Mouse (Mus musculus): ENCODE measurements around the gene 5530401A14Rik. TPM values are rescaled to one million over a fixed set of nuclear protein-coding genes. Genes with fewer than 3 reads are reported as not detected.

5530401A14Rik gene
- polyA plus RNA-seq (2012; rRNA removed) (not detected in 2 replicates), polyA plus RNA-seq (2014; fragmentation: Nextera tagmentation; extraction: Ambion mirVana) (not detected in 2 replicates)

GRCm38 (mm10) chr11:81860250-81860972 lies at the start of gene 5530401A14Rik:
Gene 5530401A14Rik, plus strand, starts transcription at chr11:81860673.
- no peak for TF ChIP-seq EP300 (IDR thresholded peaks at IDR 0.05; ENCODE audit: low read depth)
- no peak for TF ChIP-seq CTCF (IDR thresholded peaks at IDR 0.05; ENCODE audit: low read depth)
- ATAC-seq (ENCODE audit: insufficient read depth): no peak
- no peaks in the 10 kb centered on the region for H3K27me3 ChIP-seq (ENCODE audit: control insufficient read depth, insufficient read depth, low read length)
- DNase-seq (ENCODE audit: low read depth in 3 of 3, low spot score in 3 of 3): no peak
- H3K9ac ChIP-seq (replicated peaks): no peak within 1 kb of the TSS
- no peak within 1 kb of the TSS for H3K27ac ChIP-seq
- H3K9me3 ChIP-seq (ENCODE audit: control insufficient read depth, low read length): no peaks in the 10 kb centered on the region
- no peaks in the 10 kb centered on the region for H3K4me1 ChIP-seq (replicated peaks; ENCODE audit: control insufficient read depth in 2 of 2, insufficient read depth in 2 of 2, low read length in 1 of 2)
- H3K4me2 ChIP-seq (ENCODE audit: low read depth): no peak within 1 kb of the TSS
- H3K4me3 ChIP-seq (ENCODE audit: insufficient read depth in 1 of 2, low read depth in 2 of 2, low read length in 2 of 2): no peak within 1 kb of the TSS
- WGBS (ENCODE audit: insufficient replicate concordance): 33% methylated on average over 4 of the region's 4 CpGs
- no peaks in the 10 kb centered on the region for H3K36me3 ChIP-seq (replicated peaks; ENCODE audit: control insufficient read depth, insufficient read depth, low read depth)

GRCm38 (mm10) chr11:81814816-81815215 lies 45.7 kb upstream of the 5530401A14Rik start:
- no peaks in the 10 kb centered on the region for H3K36me3 ChIP-seq (replicated peaks; ENCODE audit: control insufficient read depth, insufficient read depth, low read depth)
- H3K4me1 ChIP-seq (replicated peaks; ENCODE audit: control insufficient read depth in 2 of 2, insufficient read depth in 2 of 2, low read length in 1 of 2): no peaks in the 10 kb centered on the region
- H3K27me3 ChIP-seq (ENCODE audit: control insufficient read depth, insufficient read depth, low read length): no peaks in the 10 kb centered on the region
- DNase-seq (ENCODE audit: low read depth in 3 of 3, low spot score in 3 of 3) (no peak), ATAC-seq (ENCODE audit: insufficient read depth) (no peak)
- no peak overlapping the region for H3K4me2 ChIP-seq (ENCODE audit: low read depth)
- no peak overlapping the region for H3K4me3 ChIP-seq (ENCODE audit: insufficient read depth in 1 of 2, low read depth in 2 of 2, low read length in 2 of 2)
- H3K27ac ChIP-seq: no peak overlapping the region
- H3K9me3 ChIP-seq (ENCODE audit: control insufficient read depth, low read length): no peaks in the 10 kb centered on the region
- 67% methylated on average over 1 of the region's 1 CpGs for WGBS (ENCODE audit: insufficient replicate concordance)
- H3K9ac ChIP-seq (replicated peaks): no peak overlapping the region
- no peak for TF ChIP-seq EP300 (IDR thresholded peaks at IDR 0.05; ENCODE audit: low read depth)
- no peak for TF ChIP-seq CTCF (IDR thresholded peaks at IDR 0.05; ENCODE audit: low read depth)

- H3K4me1 ChIP-seq (replicated peaks; ENCODE audit: control insufficient read depth in 2 of 2, insufficient read depth in 2 of 2, low read length in 1 of 2): no peaks in the 10 kb centered on the region
- DNase-seq (ENCODE audit: low read depth in 3 of 3, low spot score in 3 of 3) (no peak), ATAC-seq (ENCODE audit: insufficient read depth) (no peak)
- H3K9me3 ChIP-seq (ENCODE audit: control insufficient read depth, low read length): no peaks in the 10 kb centered on the region
- WGBS (ENCODE audit: insufficient replicate concordance): 43% methylated on average over 5 of the region's 5 CpGs
- no peaks in the 10 kb centered on the region for H3K27me3 ChIP-seq (ENCODE audit: control insufficient read depth, insufficient read depth, low read length)
- TF ChIP-seq CTCF (IDR thresholded peaks at IDR 0.05; ENCODE audit: low read depth) (no peak), EP300 (IDR thresholded peaks at IDR 0.05; ENCODE audit: low read depth) (no peak)
- H3K4me3 ChIP-seq (ENCODE audit: insufficient read depth in 1 of 2, low read depth in 2 of 2, low read length in 2 of 2): no peak overlapping the region
- no peak overlapping the region for H3K4me2 ChIP-seq (ENCODE audit: low read depth)
- no peak overlapping the region for H3K9ac ChIP-seq (replicated peaks)
- no peak overlapping the region for H3K27ac ChIP-seq
- no peaks in the 10 kb centered on the region for H3K36me3 ChIP-seq (replicated peaks; ENCODE audit: control insufficient read depth, insufficient read depth, low read depth)
These were observed 43.9 kb upstream of the 5530401A14Rik start for GRCm38 (mm10) chr11:81816531-81816930.

- Histone ChIP-seq H3K9me3 (ENCODE audit: control insufficient read depth, low read length) (no peaks in the 10 kb centered on the region), H3K4me2 (ENCODE audit: low read depth) (no peak overlapping the region), H3K4me1 (replicated peaks; ENCODE audit: control insufficient read depth in 2 of 2, insufficient read depth in 2 of 2, low read length in 1 of 2) (no peaks in the 10 kb centered on the region), H3K9ac (replicated peaks) (no peak overlapping the region), H3K27me3 (ENCODE audit: control insufficient read depth, insufficient read depth, low read length) (no peaks in the 10 kb centered on the region), H3K27ac (no peak overlapping the region), H3K36me3 (replicated peaks; ENCODE audit: control insufficient read depth, insufficient read depth, low read depth) (no peaks in the 10 kb centered on the region), H3K4me3 (ENCODE audit: insufficient read depth in 1 of 2, low read depth in 2 of 2, low read length in 2 of 2) (no peak overlapping the region)
- no peak for ATAC-seq (ENCODE audit: insufficient read depth)
- 12% methylated on average over 1 of the region's 1 CpGs for WGBS (ENCODE audit: insufficient replicate concordance)
- no peak for DNase-seq (ENCODE audit: low read depth in 3 of 3, low spot score in 3 of 3)
- TF ChIP-seq CTCF (IDR thresholded peaks at IDR 0.05; ENCODE audit: low read depth) (no peak), EP300 (IDR thresholded peaks at IDR 0.05; ENCODE audit: low read depth) (no peak)
These were observed 28.1 kb upstream of the 5530401A14Rik start for GRCm38 (mm10) chr11:81832381-81832780.

- H3K36me3 ChIP-seq (replicated peaks; ENCODE audit: control insufficient read depth, insufficient read depth, low read depth): no peaks in the 10 kb centered on the region
- no peak for TF ChIP-seq EP300 (IDR thresholded peaks at IDR 0.05; ENCODE audit: low read depth)
- TF ChIP-seq CTCF (IDR thresholded peaks at IDR 0.05; ENCODE audit: low read depth): no peak
- WGBS (ENCODE audit: insufficient replicate concordance): 62% methylated on average over 4 of the region's 4 CpGs
These were observed 22.0 kb upstream of the 5530401A14Rik start for GRCm38 (mm10) chr11:81838426-81838825.

More at GRCm38 (mm10) chr11:81838426-81838825, 22.0 kb upstream of the 5530401A14Rik start:
- Histone ChIP-seq H3K27me3 (ENCODE audit: control insufficient read depth, insufficient read depth, low read length) (no peaks in the 10 kb centered on the region), H3K4me1 (replicated peaks; ENCODE audit: control insufficient read depth in 2 of 2, insufficient read depth in 2 of 2, low read length in 1 of 2) (no peaks in the 10 kb centered on the region), H3K27ac (no peak overlapping the region), H3K4me3 (ENCODE audit: insufficient read depth in 1 of 2, low read depth in 2 of 2, low read length in 2 of 2) (no peak overlapping the region), H3K4me2 (ENCODE audit: low read depth) (no peak overlapping the region), H3K9ac (replicated peaks) (no peak overlapping the region), H3K9me3 (ENCODE audit: control insufficient read depth, low read length) (no peaks in the 10 kb centered on the region)
- no peak for DNase-seq (ENCODE audit: low read depth in 3 of 3, low spot score in 3 of 3)
- ATAC-seq (ENCODE audit: insufficient read depth): no peak
